Mouse (Mus musculus): Measurements from ENCODE around the gene Apobec1. TPM values are rescaled to one million over a fixed set of nuclear protein-coding genes. Genes with fewer than 3 reads are reported as not detected.
A peak's percentile ranks its signal among the peaks of the same experiment; 100 is the strongest.

The Apobec1 gene
- polyA plus RNA-seq, 1 experiment from 2014 or later: 1.7 TPM

DNA sequence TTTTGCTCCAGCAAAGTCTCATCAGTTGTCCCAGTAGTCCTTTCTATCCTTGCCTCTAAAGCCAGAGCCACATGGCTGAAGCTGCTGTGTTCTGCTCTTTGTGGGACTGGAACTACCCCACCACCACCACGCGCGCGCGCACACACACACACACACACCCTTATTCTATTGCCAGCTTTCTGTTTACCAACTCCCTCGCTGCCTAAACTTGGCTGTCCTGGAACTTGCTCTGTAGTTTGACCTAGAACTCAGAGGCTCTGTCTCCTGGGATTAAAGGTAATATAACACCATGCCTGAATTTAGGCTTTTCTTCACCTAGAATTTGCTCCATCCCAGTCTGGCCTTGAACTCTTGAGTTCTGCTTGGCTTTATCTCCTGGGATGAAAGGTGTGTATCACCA lies 18.8 kb upstream of the Apobec1 start:
- H3K9me3 ChIP-seq (replicated peaks): no peaks in the 10 kb centered on the region
- 96% methylated on average over 6 of the region's 6 CpGs for WGBS
- H3K9ac ChIP-seq (replicated peaks): no peak overlapping the region
- H3K4me1 ChIP-seq: no peaks in the 10 kb centered on the region
- H3K27me3 ChIP-seq (replicated peaks): no peaks in the 10 kb centered on the region
- no peak overlapping the region for H3K4me2 ChIP-seq
- H3K36me3 ChIP-seq: no peaks in the 10 kb centered on the region
- no peak overlapping the region for H3K27ac ChIP-seq (replicated peaks)
- no peak for ATAC-seq (ENCODE audit: low FRiP score)
- no peak overlapping the region for H3K4me3 ChIP-seq (replicated peaks)

DNA sequence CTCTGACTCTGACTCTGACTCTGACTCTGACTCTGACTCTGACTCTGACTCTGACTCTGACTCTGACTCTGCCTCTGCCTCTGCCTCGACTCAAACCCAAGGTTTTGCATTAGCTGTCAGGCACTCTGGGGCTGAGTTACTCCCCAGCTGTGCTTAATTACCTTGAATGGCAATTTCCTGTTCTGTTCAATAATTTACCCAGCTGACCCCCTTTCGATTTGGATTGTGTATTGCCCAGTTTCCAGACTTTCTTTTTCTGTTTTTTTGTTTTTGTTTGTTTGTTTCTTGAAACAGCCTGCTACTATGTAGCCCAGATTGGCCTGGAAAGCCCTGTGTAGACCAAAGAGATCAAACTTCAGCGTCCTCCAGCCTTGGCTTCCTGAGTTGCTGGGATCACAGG lies 13.8 kb upstream of the Apobec1 start:
- no peak overlapping the region for H3K4me2 ChIP-seq
- H3K4me1 ChIP-seq: no peaks in the 10 kb centered on the region
- no peaks in the 10 kb centered on the region for H3K36me3 ChIP-seq
- H3K27ac ChIP-seq (replicated peaks): no peak overlapping the region
- no peak overlapping the region for H3K4me3 ChIP-seq (replicated peaks)
- ATAC-seq (ENCODE audit: low FRiP score): no peak
- no peaks in the 10 kb centered on the region for H3K9me3 ChIP-seq (replicated peaks)
- H3K9ac ChIP-seq (replicated peaks): no peak overlapping the region
- no peaks in the 10 kb centered on the region for H3K27me3 ChIP-seq (replicated peaks)
- WGBS: 70% methylated on average over 3 of the region's 3 CpGs

DNA sequence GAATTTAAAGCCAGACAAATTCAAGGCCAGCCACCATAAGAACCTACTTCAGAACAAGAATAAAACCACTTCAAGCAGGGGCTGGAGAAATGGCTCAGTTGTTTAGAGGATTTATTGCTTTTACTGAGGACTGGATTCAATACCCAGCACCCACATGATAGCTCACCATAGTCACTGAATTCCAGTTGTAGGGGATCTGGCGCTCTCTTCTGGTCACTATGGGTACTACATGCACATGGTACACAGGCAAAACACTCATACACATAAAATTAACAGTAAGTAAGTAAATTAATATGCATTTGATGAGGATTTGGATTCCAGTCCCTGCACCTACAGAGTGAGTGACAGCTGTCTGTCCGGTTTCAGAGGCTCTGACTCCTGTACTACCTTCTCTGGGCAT lies 11.8 kb upstream of the Apobec1 start:
- no peaks in the 10 kb centered on the region for H3K36me3 ChIP-seq
- H3K27ac ChIP-seq (replicated peaks): no peak overlapping the region
- no peaks in the 10 kb centered on the region for H3K9me3 ChIP-seq (replicated peaks)
- H3K27me3 ChIP-seq (replicated peaks): no peaks in the 10 kb centered on the region
- no peak overlapping the region for H3K4me2 ChIP-seq
- H3K4me1 ChIP-seq: no peaks in the 10 kb centered on the region
- ATAC-seq (ENCODE audit: low FRiP score): no peak
- no peak overlapping the region for H3K9ac ChIP-seq (replicated peaks)
- WGBS: 83% methylated on average over 2 of the region's 2 CpGs
- H3K4me3 ChIP-seq (replicated peaks): no peak overlapping the region

DNA sequence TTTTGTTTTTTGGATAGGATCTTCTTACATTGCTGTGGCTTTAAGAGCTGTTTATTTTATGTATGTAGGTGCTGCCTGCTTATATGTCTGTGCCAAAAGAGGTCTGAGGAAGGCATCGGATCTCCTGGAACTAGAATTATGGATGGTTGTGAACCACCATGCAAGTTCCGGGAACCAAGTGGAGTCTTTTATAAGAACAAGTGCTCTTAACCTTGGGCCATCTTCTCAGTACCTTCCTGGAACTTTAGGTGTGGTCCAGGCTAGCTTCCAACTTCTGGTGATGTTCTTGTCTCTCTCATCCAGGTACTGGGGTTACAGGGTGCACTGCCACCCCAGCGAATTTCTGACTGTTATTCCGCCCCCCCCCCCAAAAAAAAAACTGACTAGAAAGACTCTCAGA lies 10.2 kb upstream of the Apobec1 start:
- no peak overlapping the region for H3K9ac ChIP-seq (replicated peaks)
- H3K9me3 ChIP-seq (replicated peaks): no peaks in the 10 kb centered on the region
- no peak for ATAC-seq (ENCODE audit: low FRiP score)
- no peak overlapping the region for H3K4me2 ChIP-seq
- no peaks in the 10 kb centered on the region for H3K27me3 ChIP-seq (replicated peaks)
- 84% methylated on average over 4 of the region's 4 CpGs for WGBS
- no peaks in the 10 kb centered on the region for H3K36me3 ChIP-seq
- H3K4me1 ChIP-seq: no peaks in the 10 kb centered on the region
- no peak overlapping the region for H3K4me3 ChIP-seq (replicated peaks)
- H3K27ac ChIP-seq (replicated peaks): no peak overlapping the region

DNA sequence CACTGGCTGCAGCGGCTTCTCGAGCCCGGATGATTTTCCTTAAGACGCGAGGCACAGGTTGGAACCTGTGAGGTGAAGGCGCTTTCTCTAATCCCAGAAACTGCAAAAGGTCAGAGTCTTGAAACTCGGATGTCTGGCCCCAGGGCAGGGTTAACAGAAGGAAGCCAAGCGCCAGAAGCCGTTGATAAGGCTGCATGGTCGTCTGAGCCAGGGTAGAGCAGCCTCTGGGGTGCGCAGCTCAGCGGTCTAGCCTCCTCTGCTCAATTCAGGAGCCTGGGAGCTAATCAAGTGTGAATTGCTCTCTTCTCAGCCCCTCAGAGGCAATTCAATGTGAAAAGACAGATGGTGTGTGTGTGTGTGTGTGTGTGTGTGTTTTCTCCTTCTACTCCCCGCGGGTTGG lies 7.5 kb upstream of the Apobec1 start, which contains the start of gene Gdf3:
Gdf3 (minus strand) TSS at position 317 of the 400 bp plus-strand sequence.
- H3K4me1 ChIP-seq: no peaks in the 10 kb centered on the region
- ATAC-seq (ENCODE audit: low FRiP score): no peak
- no peaks in the 10 kb centered on the region for H3K27me3 ChIP-seq (replicated peaks)
- no peak within 1 kb of the TSS for H3K9ac ChIP-seq (replicated peaks)
- no peaks in the 10 kb centered on the region for H3K36me3 ChIP-seq
- no peak within 1 kb of the TSS for H3K27ac ChIP-seq (replicated peaks)
- no peak within 1 kb of the TSS for H3K4me2 ChIP-seq
- 64% methylated on average over 14 of the region's 14 CpGs for WGBS
- H3K4me3 ChIP-seq (replicated peaks): no peak within 1 kb of the TSS
- H3K9me3 ChIP-seq (replicated peaks): no peaks in the 10 kb centered on the region

DNA sequence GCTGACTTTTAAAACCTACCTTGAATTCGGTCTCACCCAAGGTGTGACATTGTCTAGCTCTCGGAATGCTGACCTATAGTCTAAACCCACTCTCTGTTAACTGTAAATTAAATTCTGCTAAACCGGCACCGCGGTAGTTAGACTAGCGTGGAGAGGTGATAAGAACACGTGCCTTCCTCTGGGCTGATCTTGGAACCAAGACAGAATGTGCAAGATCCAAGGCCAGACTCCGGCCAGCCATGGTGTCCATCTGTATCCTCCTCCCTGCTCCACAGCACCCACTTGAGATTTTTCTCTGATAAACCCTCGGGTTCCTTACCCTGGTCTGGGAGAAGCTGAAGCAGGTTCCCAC lies 7.1 kb upstream of the Apobec1 start:
- no peak overlapping the region for H3K27ac ChIP-seq (replicated peaks)
- 78% methylated on average over 9 of the region's 9 CpGs for WGBS
- no peak overlapping the region for H3K9ac ChIP-seq (replicated peaks)
- no peak overlapping the region for H3K4me2 ChIP-seq
- H3K4me3 ChIP-seq (replicated peaks): no peak overlapping the region
- H3K36me3 ChIP-seq: no peaks in the 10 kb centered on the region
- H3K4me1 ChIP-seq: no peaks in the 10 kb centered on the region
- ATAC-seq (ENCODE audit: low FRiP score): no peak
- no peaks in the 10 kb centered on the region for H3K27me3 ChIP-seq (replicated peaks)
- H3K9me3 ChIP-seq (replicated peaks): no peaks in the 10 kb centered on the region

DNA sequence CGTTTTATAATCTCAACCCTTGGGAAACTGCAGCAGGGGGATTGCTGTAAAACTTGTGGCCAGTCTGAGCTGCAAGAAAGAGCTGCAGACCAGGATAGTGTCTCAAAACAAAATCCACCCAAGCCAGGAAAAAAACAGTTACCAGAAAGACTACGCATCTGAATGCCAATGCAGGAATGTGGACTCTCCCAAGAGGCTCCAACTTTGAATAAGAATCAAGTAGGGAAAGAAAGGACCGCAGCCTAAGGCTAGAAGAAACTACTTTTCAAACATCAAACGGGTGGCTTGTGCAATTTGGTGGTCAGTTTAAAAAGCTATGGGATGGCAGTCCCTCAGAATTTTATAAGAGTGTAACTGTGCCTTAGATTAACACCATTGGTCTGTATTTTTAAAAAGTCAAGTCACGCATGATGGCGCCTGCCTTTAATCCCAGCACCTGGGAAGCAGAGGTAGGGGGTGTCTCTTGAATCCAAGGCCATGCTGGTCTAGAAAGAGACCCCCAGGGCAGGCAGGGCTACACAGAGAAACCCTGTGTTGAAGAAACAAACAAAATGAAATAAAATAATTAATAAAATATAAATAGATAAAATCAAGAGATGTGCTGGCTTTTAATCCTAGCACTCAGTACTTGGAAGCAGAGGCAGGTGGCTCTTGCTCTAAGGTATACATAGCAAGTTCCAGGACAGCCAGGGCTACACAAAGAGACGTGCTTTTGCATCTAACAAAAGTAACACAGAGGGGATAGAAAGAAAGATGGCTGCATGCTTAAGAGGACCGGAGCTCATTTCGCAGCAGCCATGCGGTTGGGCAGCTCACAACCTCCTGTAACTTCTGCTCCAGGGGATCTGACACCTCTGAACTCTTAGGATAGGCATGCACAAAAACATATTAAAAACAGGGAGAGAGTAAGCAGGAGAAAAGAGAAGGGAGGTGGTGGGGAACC lies 6.5 kb upstream of the Apobec1 start:
- WGBS: 81% methylated on average over 10 of the region's 10 CpGs
- no peak for ATAC-seq (ENCODE audit: low FRiP score)

DNA sequence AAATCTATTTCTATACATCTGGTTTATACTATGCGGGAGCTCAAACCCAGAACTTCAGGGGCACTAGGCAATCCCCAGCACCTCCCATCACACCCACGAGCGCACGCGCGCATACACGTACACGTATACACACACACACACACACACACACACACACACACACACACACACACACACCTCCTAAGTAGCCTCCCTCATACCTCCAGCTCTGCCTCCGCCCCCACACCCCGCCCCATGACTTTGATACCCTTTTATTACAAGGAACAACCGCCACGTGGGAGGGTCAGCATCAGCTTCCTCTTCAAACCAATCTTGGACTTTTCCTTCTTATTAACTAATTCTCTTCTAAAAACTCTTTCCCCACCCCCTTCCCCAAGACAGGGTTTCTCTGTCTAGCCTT lies 5.5 kb upstream of the Apobec1 start:
- Histone ChIP-seq H3K27ac (replicated peaks) (no peak overlapping the region), H3K4me2 (no peak overlapping the region), H3K27me3 (replicated peaks) (no peaks in the 10 kb centered on the region), H3K4me1 (0 out of 2 replicates have a peak, but pooled peaks cover under 1% of the 10 kb centered on the region), H3K9ac (replicated peaks) (no peak overlapping the region), H3K4me3 (replicated peaks) (no peak overlapping the region), H3K9me3 (replicated peaks) (no peaks in the 10 kb centered on the region), H3K36me3 (no peaks in the 10 kb centered on the region)
- WGBS: 93% methylated on average over 12 of the region's 12 CpGs
- no peak for ATAC-seq (ENCODE audit: low FRiP score)

More for the DNA sequence above, 6.5 kb upstream of the Apobec1 start:
- Histone ChIP-seq H3K36me3 (no peaks in the 10 kb centered on the region), H3K27ac (replicated peaks) (no peak overlapping the region), H3K9me3 (replicated peaks) (no peaks in the 10 kb centered on the region), H3K4me1 (no peaks in the 10 kb centered on the region), H3K27me3 (replicated peaks) (no peaks in the 10 kb centered on the region), H3K4me2 (no peak overlapping the region), H3K9ac (replicated peaks) (no peak overlapping the region), H3K4me3 (replicated peaks) (no peak overlapping the region)

DNA sequence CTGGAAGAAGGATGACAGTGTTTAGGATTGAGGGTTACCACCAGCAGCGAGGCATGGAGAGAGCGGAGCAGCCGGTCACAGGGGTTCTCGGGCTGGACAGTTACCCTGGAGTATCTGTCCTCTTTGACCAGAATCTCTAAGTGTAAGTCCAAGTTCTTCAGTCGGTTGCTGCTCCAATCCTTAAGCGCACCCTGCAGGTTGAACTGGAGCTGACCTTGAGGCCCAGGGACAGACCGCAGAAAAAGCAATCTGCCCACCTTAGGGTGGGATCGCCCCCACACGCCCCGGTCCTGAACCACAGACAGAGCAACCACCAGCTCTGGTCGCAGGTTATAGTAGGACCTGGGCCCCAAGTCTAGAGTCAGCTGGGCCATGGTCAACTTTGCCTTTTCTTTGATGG lies 4.4 kb upstream of the Apobec1 start:
- WGBS: 96% methylated on average over 11 of the region's 11 CpGs
- no peak for ATAC-seq (ENCODE audit: low FRiP score)
- H3K9ac ChIP-seq (replicated peaks): no peak overlapping the region
- H3K36me3 ChIP-seq: no peaks in the 10 kb centered on the region
- peaks cover 7% of the 10 kb centered on the region for H3K4me1 ChIP-seq
- no peaks in the 10 kb centered on the region for H3K9me3 ChIP-seq (replicated peaks)
- H3K27me3 ChIP-seq (replicated peaks): no peaks in the 10 kb centered on the region
- H3K4me2 ChIP-seq: no peak overlapping the region
- no peak overlapping the region for H3K4me3 ChIP-seq (replicated peaks)
- no peak overlapping the region for H3K27ac ChIP-seq (replicated peaks)

DNA sequence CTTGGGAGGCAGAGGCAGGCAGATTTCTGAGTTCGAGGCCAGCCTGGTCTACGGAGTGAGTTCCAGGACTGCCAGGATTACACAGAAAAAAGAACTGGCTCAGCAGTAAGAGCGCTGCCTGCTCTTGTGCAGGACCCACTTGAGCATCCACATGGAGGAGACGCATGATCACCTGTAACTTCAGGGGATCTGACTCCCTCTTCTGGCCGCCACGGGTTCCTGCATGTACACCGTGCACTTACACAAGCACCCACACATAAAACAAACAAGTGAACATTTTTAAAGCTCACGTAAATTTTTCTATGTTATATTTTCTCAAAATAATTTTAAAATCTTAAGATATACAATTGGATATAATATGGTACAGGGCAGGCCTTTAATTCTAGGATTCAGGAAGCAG lies 3.2 kb upstream of the Apobec1 start:
- no peak for ATAC-seq (ENCODE audit: low FRiP score)
- Histone ChIP-seq H3K36me3 (no peaks in the 10 kb centered on the region), H3K4me1 (peaks cover 7% of the 10 kb centered on the region), H3K4me3 (replicated peaks) (no peak overlapping the region), H3K27me3 (replicated peaks) (no peaks in the 10 kb centered on the region), H3K27ac (replicated peaks) (no peak overlapping the region), H3K4me2 (no peak overlapping the region), H3K9me3 (replicated peaks) (no peaks in the 10 kb centered on the region), H3K9ac (replicated peaks) (no peak overlapping the region)
- 93% methylated on average over 8 of the region's 8 CpGs for WGBS

DNA sequence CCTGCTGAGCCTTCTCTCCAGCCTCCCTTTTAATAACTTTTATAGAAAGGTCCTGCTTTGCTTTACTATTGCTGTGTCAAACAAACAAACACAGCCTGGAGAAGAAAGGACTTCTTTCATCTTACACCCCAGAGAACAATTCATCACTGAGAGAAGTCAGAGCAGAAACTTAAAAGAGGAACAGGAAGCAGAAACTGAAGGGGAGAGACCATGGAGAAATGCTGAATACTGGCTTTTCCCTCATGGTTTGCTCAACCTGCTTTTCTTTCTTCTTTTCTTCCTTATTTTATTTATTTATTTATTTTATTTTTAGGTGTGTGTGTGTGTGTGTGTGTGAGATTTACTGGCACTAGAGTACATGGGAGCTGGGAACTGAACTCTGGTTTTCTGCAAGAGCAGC lies 2.0 kb upstream of the Apobec1 start:
- Histone ChIP-seq H3K36me3 (no peaks in the 10 kb centered on the region), H3K4me1 (peaks cover 7% of the 10 kb centered on the region), H3K4me3 (replicated peaks) (no peak overlapping the region), H3K9ac (replicated peaks) (no peak overlapping the region), H3K9me3 (replicated peaks) (no peaks in the 10 kb centered on the region), H3K27ac (replicated peaks) (no peak overlapping the region), H3K27me3 (replicated peaks) (no peaks in the 10 kb centered on the region), H3K4me2 (no peak overlapping the region)
- no peak for ATAC-seq (ENCODE audit: low FRiP score)

DNA sequence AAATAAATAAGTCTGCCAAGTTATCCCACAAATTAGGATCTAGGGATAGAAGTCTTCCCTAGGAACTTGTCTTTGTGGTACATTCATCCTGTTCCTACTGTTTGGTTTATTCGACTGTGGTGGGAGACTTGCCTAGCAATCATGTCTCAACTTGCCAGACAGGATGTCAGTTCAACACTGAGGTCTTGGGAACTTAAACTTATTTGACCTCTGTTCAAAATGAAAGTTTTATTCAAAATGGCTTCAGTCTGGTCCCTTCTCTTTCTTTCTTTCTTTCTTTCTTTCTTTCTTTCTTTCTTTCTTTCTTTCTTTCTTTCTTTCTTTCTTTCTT lies 713 bp upstream of the Apobec1 start:
- no peak for ATAC-seq (ENCODE audit: low FRiP score)
- no peaks in the 10 kb centered on the region for H3K36me3 ChIP-seq
- no peaks in the 10 kb centered on the region for H3K27me3 ChIP-seq (replicated peaks)
- peak overlapping the region; percentile 42; the same call in 1 of the 2 replicates for H3K4me3 ChIP-seq (replicated peaks)
- no peak overlapping the region for H3K9ac ChIP-seq (replicated peaks)
- no peaks in the 10 kb centered on the region for H3K9me3 ChIP-seq (replicated peaks)
- peaks cover 7% of the 10 kb centered on the region for H3K4me1 ChIP-seq
- H3K27ac ChIP-seq (replicated peaks): no peak overlapping the region
- 53% methylated on average over 1 of the region's 1 CpGs for WGBS
- H3K4me2 ChIP-seq: peak overlapping the region; percentile 62
